Mouse (Mus musculus): Measurements from ENCODE around the gene G0s2. TPM values are rescaled to one million over a fixed set of nuclear protein-coding genes. Genes with fewer than 3 reads are reported as not detected.
A peak's percentile ranks its signal among the peaks of the same experiment; 100 is the strongest.

The G0s2 gene
- 40.3 and 43.2 TPM in 2 replicates for polyA plus RNA-seq (2015; fragmentation: Nextera tagmentation; extraction: Ambion mirVana)

DNA sequence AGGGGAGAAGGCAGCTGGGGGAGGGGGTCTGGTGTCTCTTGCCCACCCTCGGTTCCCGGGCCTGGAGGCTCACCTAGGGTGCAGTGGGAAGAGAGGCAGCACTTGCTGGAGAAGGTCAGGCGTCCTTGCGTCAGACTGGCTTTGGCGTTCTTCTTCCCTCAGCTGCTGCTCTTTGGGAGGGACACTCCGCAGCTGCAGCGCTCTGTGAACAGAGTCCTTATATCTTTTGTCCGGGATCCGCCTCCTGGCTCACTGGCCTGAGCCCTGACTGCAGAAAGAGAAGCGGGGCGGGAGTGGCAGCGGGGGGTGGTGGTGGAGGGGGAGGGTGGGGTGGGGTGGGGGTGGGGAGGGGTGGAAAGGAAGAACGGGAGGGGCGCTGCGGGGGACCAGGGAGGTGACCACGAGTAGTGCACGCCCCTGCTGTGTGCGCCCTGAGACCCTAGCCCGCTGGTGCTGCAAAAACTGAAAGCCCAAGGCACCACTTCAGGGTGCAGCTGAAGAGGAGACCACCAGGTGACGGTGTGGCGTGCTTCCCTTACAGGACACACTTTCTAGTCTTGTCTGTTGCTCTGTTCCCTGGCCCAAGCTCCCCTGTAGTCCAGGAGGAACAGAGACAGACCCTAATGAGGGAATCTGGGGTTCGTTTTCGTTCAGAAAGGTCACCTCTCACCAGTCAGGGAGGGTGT, at the start of gene G0s2:
Gene G0s2 (minus strand): TSS at position 302 of the 686 bp plus-strand sequence.
- Histone ChIP-seq H3K9me3 (replicated peaks) (no peaks in the 10 kb centered on the region), H3K4me3 (replicated peaks) (peak within 1 kb of the TSS; percentile 53), H3K9ac (peak within 1 kb of the TSS; percentile 71), H3K36me3 (no peaks in the 10 kb centered on the region), H3K4me1 (replicated peaks) (peaks cover 18% of the 10 kb centered on the region), H3K27me3 (no peaks in the 10 kb centered on the region), H3K4me2 (peak within 1 kb of the TSS; percentile 55), H3K27ac (peak within 1 kb of the TSS; percentile 77)
- DNase-seq (peak; percentile 15), ATAC-seq (ENCODE audit: low read depth) (peak; percentile 76)
- WGBS (ENCODE audit: insufficient replicate concordance) = under 1% methylated on average over 19 of the region's 23 CpGs

DNA sequence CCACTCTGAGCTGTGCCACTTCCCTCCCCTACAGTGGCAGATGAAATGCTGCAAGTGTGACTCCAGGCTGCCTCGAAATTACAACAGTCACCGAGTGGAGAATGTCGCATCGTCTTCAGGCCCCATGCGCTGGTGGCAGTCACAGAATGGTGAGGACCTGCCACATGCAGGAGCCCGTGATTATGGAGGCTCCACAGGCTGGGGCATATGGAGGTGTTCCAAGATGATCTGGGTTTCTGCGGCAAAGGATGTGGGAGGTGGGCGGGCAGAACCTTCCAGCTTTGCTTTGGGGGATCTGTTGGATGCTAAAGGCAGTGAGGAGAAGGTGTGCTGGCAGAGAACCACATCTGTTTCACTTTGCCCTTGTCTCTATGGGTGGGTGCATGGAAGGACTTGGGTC, 47.4 kb upstream of the G0s2 start:
- ATAC-seq (ENCODE audit: low read depth) (no peak), DNase-seq (no peak)
- Histone ChIP-seq H3K4me2 (no peak overlapping the region), H3K4me1 (replicated peaks) (no peaks in the 10 kb centered on the region; the same call in 1 of the 2 replicates), H3K4me3 (replicated peaks) (no peak overlapping the region), H3K9ac (no peak overlapping the region), H3K27ac (no peak overlapping the region), H3K27me3 (no peaks in the 10 kb centered on the region), H3K36me3 (no peaks in the 10 kb centered on the region), H3K9me3 (replicated peaks) (no peaks in the 10 kb centered on the region)
- WGBS (ENCODE audit: insufficient replicate concordance) = 72% methylated on average over 8 of the region's 8 CpGs

DNA sequence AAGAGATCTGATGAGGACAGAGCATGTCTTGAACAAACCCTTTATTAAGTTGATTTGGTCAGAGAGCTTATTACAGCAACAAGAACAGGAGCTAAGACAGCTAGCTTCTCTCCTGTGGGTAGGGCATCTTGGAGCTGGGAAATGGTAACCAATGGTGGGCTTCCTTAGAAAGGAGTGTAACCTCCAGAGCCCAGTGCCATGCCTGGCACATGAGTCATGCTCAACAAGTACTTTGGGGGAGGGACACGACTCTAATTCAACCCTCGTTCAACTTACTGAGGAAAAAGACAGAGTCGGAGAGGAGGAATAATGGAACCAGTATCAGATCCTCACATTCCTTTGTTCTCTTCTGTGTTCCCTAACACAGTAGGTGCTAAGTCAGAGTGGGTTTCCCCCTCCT, 46.7 kb upstream of the G0s2 start:
- H3K9ac ChIP-seq = no peak overlapping the region
- no peaks in the 10 kb centered on the region for H3K9me3 ChIP-seq (replicated peaks)
- no peak overlapping the region for H3K4me3 ChIP-seq (replicated peaks)
- no peak overlapping the region for H3K4me2 ChIP-seq
- no peak overlapping the region for H3K27ac ChIP-seq
- H3K36me3 ChIP-seq = no peaks in the 10 kb centered on the region
- no peaks in the 10 kb centered on the region; the same call in 1 of the 2 replicates for H3K4me1 ChIP-seq (replicated peaks)
- ATAC-seq (ENCODE audit: low read depth) = no peak
- 41% methylated on average over 3 of the region's 3 CpGs for WGBS (ENCODE audit: insufficient replicate concordance)
- no peak for DNase-seq
- no peaks in the 10 kb centered on the region for H3K27me3 ChIP-seq

DNA sequence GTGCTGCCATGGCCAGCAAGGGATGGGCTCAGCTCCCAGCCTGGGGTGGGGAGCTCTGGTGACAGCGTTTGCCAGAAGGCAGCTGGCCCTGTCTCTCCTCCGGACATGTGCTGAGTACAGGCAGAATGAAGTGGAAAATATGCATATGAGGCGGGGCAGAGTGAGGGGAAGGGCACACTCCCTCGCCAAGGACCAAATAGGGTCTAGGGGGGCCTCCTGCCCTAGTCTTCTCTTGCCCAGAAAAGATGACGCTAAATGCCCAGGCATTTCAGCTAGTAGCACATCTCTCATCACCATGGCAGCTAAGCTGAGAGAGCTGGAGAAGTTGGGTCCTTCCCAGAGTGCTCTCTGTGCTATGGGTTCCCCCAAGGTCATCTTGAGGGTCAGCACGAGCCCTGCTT, 44.1 kb upstream of the G0s2 start:
- Histone ChIP-seq H3K4me1 (replicated peaks) (no peaks in the 10 kb centered on the region; the same call in 1 of the 2 replicates), H3K4me2 (no peak overlapping the region), H3K9me3 (replicated peaks) (no peaks in the 10 kb centered on the region), H3K9ac (no peak overlapping the region), H3K27me3 (no peaks in the 10 kb centered on the region), H3K4me3 (replicated peaks) (no peak overlapping the region), H3K36me3 (no peaks in the 10 kb centered on the region), H3K27ac (no peak overlapping the region)
- 40% methylated on average over 6 of the region's 6 CpGs for WGBS (ENCODE audit: insufficient replicate concordance)
- DNase-seq (no peak), ATAC-seq (ENCODE audit: low read depth) (no peak)

DNA sequence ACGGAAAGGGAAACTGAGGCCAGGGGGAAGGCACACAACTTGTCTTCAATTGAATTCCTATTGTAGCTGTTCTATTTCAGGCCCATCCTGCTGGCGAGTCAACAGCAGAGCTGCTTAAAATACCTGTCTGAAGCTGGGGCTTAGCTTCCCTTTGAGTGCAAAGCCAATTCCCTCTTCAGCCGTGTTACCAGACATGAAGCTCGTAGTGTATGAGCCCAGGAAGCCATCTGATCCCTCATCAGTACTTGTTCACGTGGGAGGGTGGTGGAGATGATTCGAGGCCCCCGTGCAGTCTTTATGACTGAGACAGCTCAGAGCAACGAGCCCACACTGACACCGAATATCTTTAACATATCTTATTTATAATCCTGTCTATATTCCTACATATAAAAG, 43.3 kb upstream of the G0s2 start:
- H3K27ac ChIP-seq = no peak overlapping the region
- 60% methylated on average over 9 of the region's 9 CpGs for WGBS (ENCODE audit: insufficient replicate concordance)

DNA sequence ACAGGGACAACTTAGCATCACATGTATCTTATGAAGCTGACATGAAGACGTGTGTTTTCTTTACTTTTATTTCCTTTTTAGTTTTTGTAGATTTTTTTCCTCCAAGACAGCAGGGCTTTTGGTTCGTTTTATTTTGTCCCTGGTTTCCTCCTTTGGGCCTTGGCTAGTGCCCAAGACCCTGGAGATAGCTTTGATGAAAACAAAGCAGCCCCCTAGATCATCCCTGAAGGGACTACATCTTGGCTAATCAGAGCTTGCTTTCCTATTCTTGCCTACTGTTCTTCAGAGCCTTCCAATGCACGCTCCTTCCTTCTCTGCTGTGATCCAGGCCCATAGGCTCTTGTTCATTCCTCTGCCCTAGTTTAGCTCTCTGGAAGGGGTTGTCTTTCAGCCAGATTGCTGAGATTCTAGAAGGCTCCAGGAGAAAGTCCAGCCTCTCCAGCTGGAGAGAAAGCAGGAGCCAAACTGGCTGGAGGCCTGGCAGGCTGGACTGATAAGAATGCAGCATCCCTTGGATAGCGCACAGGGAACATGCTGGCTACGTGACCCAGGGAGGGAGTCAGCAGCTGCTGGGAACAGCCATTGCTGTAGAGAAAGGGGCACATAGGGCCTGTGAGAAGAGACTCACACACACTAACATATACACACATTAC, 42.8 kb upstream of the G0s2 start:
- Histone ChIP-seq H3K4me2 (no peak overlapping the region), H3K4me3 (replicated peaks) (no peak overlapping the region), H3K4me1 (replicated peaks) (peaks cover 5% of the 10 kb centered on the region), H3K9me3 (replicated peaks) (no peaks in the 10 kb centered on the region), H3K36me3 (no peaks in the 10 kb centered on the region), H3K27me3 (no peaks in the 10 kb centered on the region), H3K27ac (no peak overlapping the region), H3K9ac (no peak overlapping the region)
- ATAC-seq (ENCODE audit: low read depth) (no peak), DNase-seq (no peak)
- WGBS (ENCODE audit: insufficient replicate concordance) = 61% methylated on average over 5 of the region's 5 CpGs

More for the DNA sequence above, 43.3 kb upstream of the G0s2 start:
- ATAC-seq (ENCODE audit: low read depth) (no peak), DNase-seq (no peak)
- Histone ChIP-seq H3K4me3 (replicated peaks) (no peak overlapping the region), H3K9me3 (replicated peaks) (no peaks in the 10 kb centered on the region), H3K4me2 (no peak overlapping the region), H3K27me3 (no peaks in the 10 kb centered on the region), H3K36me3 (no peaks in the 10 kb centered on the region), H3K4me1 (replicated peaks) (peaks cover 5% of the 10 kb centered on the region), H3K9ac (no peak overlapping the region)

DNA sequence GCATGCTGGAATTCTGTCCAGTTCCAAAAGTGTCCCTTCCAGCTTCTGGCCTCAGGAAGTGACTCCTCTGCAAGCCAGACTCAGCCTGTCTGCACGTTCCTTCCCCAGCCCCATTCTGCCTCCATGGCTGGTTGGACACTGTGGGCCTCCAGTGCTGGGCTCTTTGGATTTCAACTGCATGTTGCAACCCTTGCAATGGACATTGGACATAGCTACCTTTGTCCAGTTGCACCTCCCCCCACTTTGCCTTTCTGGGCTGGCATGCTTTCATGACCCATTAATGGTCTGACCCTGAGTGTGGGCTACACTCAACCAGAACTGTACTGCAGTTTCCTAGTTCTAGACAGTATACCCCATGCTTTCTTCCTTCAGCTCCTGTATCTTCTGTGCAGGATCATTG, 38.6 kb upstream of the G0s2 start:
- WGBS (ENCODE audit: insufficient replicate concordance) = 46% methylated on average over 1 of the region's 1 CpGs
- H3K4me2 ChIP-seq = no peak overlapping the region
- ATAC-seq (ENCODE audit: low read depth) = peak; percentile 76
- DNase-seq = no peak
- H3K27me3 ChIP-seq = no peaks in the 10 kb centered on the region
- peaks cover 16% of the 10 kb centered on the region for H3K4me1 ChIP-seq (replicated peaks)
- H3K9ac ChIP-seq = no peak overlapping the region
- H3K36me3 ChIP-seq = no peaks in the 10 kb centered on the region
- peak overlapping the region; percentile 66 for H3K27ac ChIP-seq
- no peak overlapping the region for H3K4me3 ChIP-seq (replicated peaks)
- H3K9me3 ChIP-seq (replicated peaks) = no peaks in the 10 kb centered on the region

DNA sequence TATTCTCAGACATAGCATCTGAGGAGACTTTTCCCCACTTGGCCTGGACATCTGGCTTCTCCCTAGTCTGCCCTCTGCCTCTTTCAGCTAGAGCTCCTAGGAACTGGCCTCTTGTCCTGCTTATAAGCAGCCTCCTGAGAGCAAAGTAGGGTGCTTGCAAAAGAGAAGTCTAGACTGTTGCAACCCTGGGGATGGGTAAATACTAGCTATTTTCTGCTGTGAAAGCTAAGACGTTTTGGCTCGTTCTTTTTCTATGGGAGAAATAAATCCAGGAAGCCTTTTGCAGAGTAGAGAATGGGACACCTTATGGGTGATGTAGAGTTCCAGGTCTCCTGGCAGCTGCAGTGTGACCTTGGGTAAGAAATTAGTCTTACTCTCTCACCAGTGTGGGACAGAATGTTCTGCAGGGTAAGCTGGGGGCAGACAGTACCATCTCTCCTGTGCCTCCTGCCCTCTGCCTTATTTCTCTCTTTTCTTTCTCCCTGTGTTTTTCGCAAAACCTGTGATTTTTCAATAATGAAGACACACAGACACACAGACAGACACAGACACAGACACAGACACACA, 37.6 kb upstream of the G0s2 start:
- H3K27me3 ChIP-seq = no peaks in the 10 kb centered on the region
- H3K4me1 ChIP-seq (replicated peaks) = peaks cover 16% of the 10 kb centered on the region
- H3K36me3 ChIP-seq = no peaks in the 10 kb centered on the region
- DNase-seq = no peak
- no peak overlapping the region for H3K4me2 ChIP-seq
- H3K4me3 ChIP-seq (replicated peaks) = no peak overlapping the region
- 55% methylated on average over 3 of the region's 3 CpGs for WGBS (ENCODE audit: insufficient replicate concordance)
- ATAC-seq (ENCODE audit: low read depth) = no peak
- no peak overlapping the region for H3K9ac ChIP-seq
- H3K9me3 ChIP-seq (replicated peaks) = no peaks in the 10 kb centered on the region
- H3K27ac ChIP-seq = no peak overlapping the region

DNA sequence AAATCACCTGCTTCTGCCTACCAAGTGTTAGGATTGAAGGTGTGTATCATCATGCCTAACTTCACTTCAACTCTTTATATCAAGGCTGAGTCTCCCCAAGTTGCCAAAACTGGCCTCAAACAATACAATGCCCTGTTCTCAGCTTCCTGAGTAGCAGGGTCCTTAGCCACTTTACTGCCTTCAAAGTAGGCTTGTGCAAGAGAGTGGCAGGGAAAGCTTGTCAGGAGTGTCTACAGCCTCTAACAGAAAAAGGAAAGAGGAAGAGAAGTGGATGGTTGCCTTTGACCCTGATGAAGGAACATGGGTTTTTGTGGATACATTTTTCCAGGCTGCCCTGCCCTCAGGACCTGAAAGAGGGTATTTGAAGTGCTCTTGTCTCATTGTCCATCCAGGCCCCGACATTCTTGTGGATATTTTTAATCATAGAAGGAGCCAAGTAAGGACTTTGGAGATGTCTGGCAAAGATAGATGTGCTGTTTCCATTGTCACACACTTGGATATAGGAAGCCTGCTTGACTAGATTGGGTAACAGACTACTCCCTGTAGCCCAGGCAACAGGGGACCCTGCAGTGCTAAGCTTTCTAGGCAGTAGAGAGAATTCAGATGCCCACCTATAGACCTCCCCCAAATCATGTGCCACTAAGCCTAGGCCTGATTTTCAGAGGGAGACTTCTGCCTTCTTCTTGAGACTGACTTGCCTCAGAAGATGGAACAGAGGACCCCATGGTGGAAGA, 36.9 kb upstream of the G0s2 start:
- peaks cover 16% of the 10 kb centered on the region for H3K4me1 ChIP-seq (replicated peaks)
- ATAC-seq (ENCODE audit: low read depth) (no peak), DNase-seq (no peak)
- no peak overlapping the region for H3K4me3 ChIP-seq (replicated peaks)
- no peaks in the 10 kb centered on the region for H3K36me3 ChIP-seq
- no peak overlapping the region for H3K9ac ChIP-seq
- H3K9me3 ChIP-seq (replicated peaks) = no peaks in the 10 kb centered on the region
- 28% methylated on average over 1 of the region's 1 CpGs for WGBS (ENCODE audit: insufficient replicate concordance)
- no peak overlapping the region for H3K4me2 ChIP-seq
- no peak overlapping the region for H3K27ac ChIP-seq
- no peaks in the 10 kb centered on the region for H3K27me3 ChIP-seq

DNA sequence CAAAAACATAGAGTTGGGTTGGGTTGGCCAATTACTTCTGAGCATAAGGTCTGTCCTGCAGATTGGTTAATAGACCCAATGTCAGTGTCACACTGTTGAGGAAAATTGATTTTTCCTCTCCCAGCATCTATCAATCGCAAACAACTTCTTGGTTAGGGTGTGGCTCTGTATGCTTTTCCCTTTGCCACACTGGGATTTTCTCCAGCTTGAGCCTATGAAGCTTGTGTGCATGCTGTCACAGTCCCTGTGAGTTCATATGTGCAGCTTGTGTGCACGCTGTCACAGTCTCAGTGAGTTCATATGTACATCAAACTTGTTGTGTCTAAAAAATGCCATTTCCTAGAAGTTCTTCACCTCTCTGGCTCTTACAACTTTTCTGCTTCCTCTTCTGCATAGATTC, 33.8 kb upstream of the G0s2 start:
- Histone ChIP-seq H3K36me3 (no peaks in the 10 kb centered on the region), H3K4me1 (replicated peaks) (peaks cover 13% of the 10 kb centered on the region), H3K9ac (no peak overlapping the region), H3K27ac (no peak overlapping the region), H3K4me2 (no peak overlapping the region), H3K9me3 (replicated peaks) (no peaks in the 10 kb centered on the region), H3K27me3 (no peaks in the 10 kb centered on the region), H3K4me3 (replicated peaks) (no peak overlapping the region)
- no peak for DNase-seq
- no peak for ATAC-seq (ENCODE audit: low read depth)
- 68% methylated on average over 2 of the region's 2 CpGs for WGBS (ENCODE audit: insufficient replicate concordance)

DNA sequence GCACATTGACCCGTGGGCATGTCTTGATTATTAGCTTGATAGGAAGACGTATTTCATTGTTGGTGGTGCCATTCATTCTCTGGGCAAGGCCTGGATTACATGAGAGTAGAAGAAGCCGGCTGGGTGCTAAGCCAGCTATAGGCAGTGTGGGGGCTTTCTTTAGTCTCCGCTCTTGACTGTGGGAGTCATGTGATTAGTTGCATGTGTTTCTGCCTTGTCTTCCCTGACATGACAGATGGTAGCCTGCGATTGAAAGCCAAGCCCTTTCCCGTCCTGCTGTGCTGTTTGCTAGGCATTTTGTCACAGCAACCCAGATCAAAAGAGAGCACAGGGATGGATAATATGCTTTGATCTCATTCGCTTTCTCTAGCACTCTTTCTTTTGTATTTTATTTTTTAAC, 32.4 kb upstream of the G0s2 start:
- no peak overlapping the region for H3K27ac ChIP-seq
- no peak for ATAC-seq (ENCODE audit: low read depth)
- H3K27me3 ChIP-seq = no peaks in the 10 kb centered on the region
- WGBS (ENCODE audit: insufficient replicate concordance) = 53% methylated on average over 7 of the region's 7 CpGs
- peaks cover 7% of the 10 kb centered on the region; the same call in 1 of the 2 replicates for H3K4me1 ChIP-seq (replicated peaks)
- H3K9me3 ChIP-seq (replicated peaks) = no peaks in the 10 kb centered on the region
- H3K4me2 ChIP-seq = no peak overlapping the region
- no peak overlapping the region for H3K4me3 ChIP-seq (replicated peaks)
- no peak overlapping the region for H3K9ac ChIP-seq
- no peak for DNase-seq
- no peaks in the 10 kb centered on the region for H3K36me3 ChIP-seq
